Mouse (Mus musculus) kidney, adult 2 months (tissue): ENCODE results near the gene Dera. TPM values are rescaled to one million over a fixed set of nuclear protein-coding genes. Genes with fewer than 3 reads are reported as not detected.

ENCODE experiments used
- DNase-seq: peaks from one replicate; pipeline ENCODE4 v3.0.0; 2021
- H3K27ac ChIP-seq: fragments of 200-500 bp; 2 replicates; pipeline ENCODE4 v1.5.1; 2012; ENCODE audit warnings: low read depth, low read length, control low read depth, inconsistent platforms; ENCODE audit not compliant: insufficient read depth
- H3K27me3 ChIP-seq: fragments of 200-500 bp; replicated peaks from 2 replicates; pipeline ENCODE4 v1.6.1; 2012; ENCODE audit warnings: mild to moderate bottlenecking, moderate library complexity, low read length, inconsistent platforms; ENCODE audit not compliant: control insufficient read depth, insufficient read depth
- H3K36me3 ChIP-seq: fragments of 200-500 bp; 2 replicates; pipeline ENCODE4 v1.6.1; 2012; ENCODE audit warnings: mild to moderate bottlenecking, moderate library complexity, low read length, inconsistent platforms; ENCODE audit not compliant: control insufficient read depth, insufficient read depth
- H3K4me1 ChIP-seq: fragments of 200-500 bp; 2 replicates; pipeline ENCODE4 v1.6.1; 2011; ENCODE audit warnings: low read length; ENCODE audit not compliant: control insufficient read depth, insufficient read depth
- H3K4me3 ChIP-seq: fragments of 200-500 bp; 2 replicates; pipeline ENCODE4 v1.5.1; 2011; ENCODE audit warnings: mild to moderate bottlenecking, low read depth, low read length, control low read depth; ENCODE audit not compliant: insufficient read depth
- CTCF ChIP-seq: fragments of 200-500 bp; conservative IDR thresholded peaks from 2 replicates; pipeline ENCODE4 v1.5.1; 2011; ENCODE audit warnings: low read depth, mild to moderate bottlenecking, control low read depth, low read length, moderate library complexity, mixed read lengths; ENCODE audit not compliant: insufficient read depth, insufficient read length
- POLR2A ChIP-seq: fragments of 200-500 bp; IDR thresholded peaks from one replicate; pipeline ENCODE4 v1.6.1; 2011; ENCODE audit warnings: low read depth, low read length, control low read depth
- whole genome bisulfite sequencing: fragments of 180-500 bp; shearing (Covaris S2); methylation state at CpG from one replicate; pipeline ENCODE4 v1.1.7; 2018; 5-methylcytosine and 5-hydroxymethylcytosine counted together
- polyA plus RNA-seq: library from polyadenylated mRNA; depleted of rRNA; stranded (reverse); fragments of >200 nt; gene quantifications from 2 replicates; pipeline ENCODE4 v1.2.3, GENCODE M21; 2012

Gene Dera
- polyA plus RNA-seq, 1 experiment, result 38.2 TPM

GRCm38 (mm10) chr6:137774166-137774565 is 19.8 kb downstream of the Dera start:
- 83% methylated on average over 13 of the region's 13 CpGs for WGBS
- no peaks in the 10 kb centered on the region for H3K36me3 ChIP-seq
- TF ChIP-seq POLR2A (no peak), CTCF (no peak)
- no peak overlapping the region for H3K27ac ChIP-seq
- no peak for DNase-seq
- no peak overlapping the region for H3K4me3 ChIP-seq
- 0 out of 2 replicates have a peak, but pooled peaks cover 4% of the 10 kb centered on the region for H3K4me1 ChIP-seq
- no peaks in the 10 kb centered on the region for H3K27me3 ChIP-seq

GRCm38 (mm10) chr6:137775159-137775558 is 20.8 kb downstream of the Dera start:
- WGBS, result 87% methylated on average over 8 of the region's 8 CpGs
- Histone ChIP-seq H3K27ac (no peak overlapping the region), H3K36me3 (no peaks in the 10 kb centered on the region), H3K4me1 (0 out of 2 replicates have a peak, but pooled peaks cover 4% of the 10 kb centered on the region), H3K4me3 (no peak overlapping the region), H3K27me3 (no peaks in the 10 kb centered on the region)
- TF ChIP-seq POLR2A, result no peak
- TF ChIP-seq CTCF, result no peak
- DNase-seq, result no peak

GRCm38 (mm10) chr6:137776981-137777380 is 22.6 kb downstream of the Dera start:
- no peaks in the 10 kb centered on the region for H3K4me1 ChIP-seq
- H3K36me3 ChIP-seq, result no peaks in the 10 kb centered on the region
- H3K27me3 ChIP-seq, result no peaks in the 10 kb centered on the region
- H3K4me3 ChIP-seq, result no peak overlapping the region
- TF ChIP-seq CTCF (no peak), POLR2A (no peak)
- 64% methylated on average over 8 of the region's 8 CpGs for WGBS
- DNase-seq, result no peak
- H3K27ac ChIP-seq, result no peak overlapping the region

- no peaks in the 10 kb centered on the region for H3K4me1 ChIP-seq
- TF ChIP-seq CTCF (no peak), POLR2A (no peak)
- 77% methylated on average over 7 of the region's 7 CpGs for WGBS
- no peak overlapping the region for H3K4me3 ChIP-seq
- H3K27me3 ChIP-seq, result no peaks in the 10 kb centered on the region
- no peak for DNase-seq
- H3K36me3 ChIP-seq, result peaks cover 2% of the 10 kb centered on the region; the same call in 1 of the 2 replicates
- no peak overlapping the region for H3K27ac ChIP-seq
Measured at GRCm38 (mm10) chr6:137783899-137784637, 29.7 kb downstream of the Dera start.

GRCm38 (mm10) chr6:137788976-137789590 is 34.7 kb downstream of the Dera start:
- Histone ChIP-seq H3K4me1 (no peaks in the 10 kb centered on the region), H3K27ac (no peak overlapping the region), H3K27me3 (no peaks in the 10 kb centered on the region), H3K36me3 (peaks cover 2% of the 10 kb centered on the region; the same call in 1 of the 2 replicates), H3K4me3 (no peak overlapping the region)
- TF ChIP-seq POLR2A (no peak), CTCF (no peak)
- DNase-seq, result no peak
- 68% methylated on average over 9 of the region's 9 CpGs for WGBS

- Histone ChIP-seq H3K27ac (no peak overlapping the region), H3K4me3 (no peak overlapping the region), H3K4me1 (no peaks in the 10 kb centered on the region), H3K36me3 (peaks cover 2% of the 10 kb centered on the region; the same call in 1 of the 2 replicates), H3K27me3 (no peaks in the 10 kb centered on the region)
- WGBS, result 68% methylated on average over 2 of the region's 2 CpGs
- no peak for TF ChIP-seq POLR2A
- no peak for DNase-seq
Measured at GRCm38 (mm10) chr6:137789658-137790057, 35.3 kb downstream of the Dera start.

GRCm38 (mm10) chr6:137795494-137795893 is 41.1 kb downstream of the Dera start:
- H3K27ac ChIP-seq, result no peak overlapping the region
- H3K36me3 ChIP-seq, result peaks cover 2% of the 10 kb centered on the region; the same call in 1 of the 2 replicates
- 30% methylated on average over 2 of the region's 2 CpGs for WGBS
- H3K27me3 ChIP-seq, result no peaks in the 10 kb centered on the region
- no peaks in the 10 kb centered on the region for H3K4me1 ChIP-seq
- no peak overlapping the region for H3K4me3 ChIP-seq
- no peak for DNase-seq
- no peak for TF ChIP-seq CTCF
- TF ChIP-seq POLR2A, result no peak
